Mouse (Mus musculus) G1E (cell line): ENCODE measurements at regions not wholly inside any gene's neighbourhood (a gene's known extent, or its start where the extent isn't known, plus 50 kb on each side); places are given as distances from the start of the nearest gene placed in this dataset.

ENCODE experiments used
- CTCF ChIP-seq: IDR thresholded peaks from 2 replicates; pipeline ENCODE4 v1.5.1; 2012; ENCODE audit warnings: low read depth, low read length, inconsistent platforms, mixed read lengths
- GATA1 ChIP-seq: IDR thresholded peaks from 2 replicates; pipeline ENCODE4 v1.6.1; 2012; ENCODE audit warnings: borderline replicate concordance, low read length, inconsistent platforms, mixed read lengths
- GATA2 ChIP-seq: IDR thresholded peaks from 2 replicates; pipeline ENCODE4 v1.6.1; 2012; ENCODE audit warnings: low read depth, low read length, inconsistent platforms, borderline replicate concordance
- TAL1 ChIP-seq: conservative IDR thresholded peaks from 2 replicates; pipeline ENCODE4 v1.6.1; 2012; ENCODE audit warnings: low read depth, low read length, inconsistent platforms, mixed read lengths

DNA sequence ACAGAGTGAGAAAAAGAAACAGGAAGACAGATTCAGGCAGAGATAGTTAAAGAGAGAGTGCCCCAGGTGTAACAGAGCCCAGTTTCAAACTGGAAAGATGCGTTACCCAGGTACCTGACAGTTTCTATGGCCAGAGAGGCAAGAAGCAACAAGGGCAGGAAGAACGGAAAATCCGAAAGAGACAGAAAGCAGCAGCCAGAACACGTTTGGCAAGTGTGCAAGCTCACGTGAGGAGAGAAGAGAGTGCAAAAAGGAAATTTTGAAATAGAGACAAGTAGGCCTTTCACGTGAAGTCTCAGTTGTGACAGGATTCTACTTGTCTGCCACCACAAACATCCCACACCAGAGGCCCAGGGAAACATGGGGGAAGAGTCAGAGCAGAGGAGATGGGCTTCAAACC is 259.8 kb downstream of the Gm11361 start:
- TF ChIP-seq GATA1 (no peak), CTCF (no peak), TAL1 (no peak), GATA2 (no peak)
